Mouse (Mus musculus) adrenal gland, postnatal 25 days (tissue): Measurements from ENCODE around the gene Arpc5l. TPM values are rescaled to one million over a fixed set of nuclear protein-coding genes. Genes with fewer than 3 reads are reported as not detected.
"Not testable (repeated sequence)": the region's sequence is repeated elsewhere in the genome, so short reads cannot be mapped to it uniquely, and the experiment has no call there.

Experiments used
- DNase-seq: peaks from one replicate; pipeline ENCODE4 v3.0.0; 2021; ENCODE audit warnings: mixed read lengths
- total RNA-seq: library from RNA; stranded (reverse); gene quantifications from 2 replicates; pipeline ENCODE4 v1.2.3, GENCODE M21; 2021

Arpc5l gene
- total RNA-seq, 1 experiment from 2014 or later = 71.2 TPM

DNA sequence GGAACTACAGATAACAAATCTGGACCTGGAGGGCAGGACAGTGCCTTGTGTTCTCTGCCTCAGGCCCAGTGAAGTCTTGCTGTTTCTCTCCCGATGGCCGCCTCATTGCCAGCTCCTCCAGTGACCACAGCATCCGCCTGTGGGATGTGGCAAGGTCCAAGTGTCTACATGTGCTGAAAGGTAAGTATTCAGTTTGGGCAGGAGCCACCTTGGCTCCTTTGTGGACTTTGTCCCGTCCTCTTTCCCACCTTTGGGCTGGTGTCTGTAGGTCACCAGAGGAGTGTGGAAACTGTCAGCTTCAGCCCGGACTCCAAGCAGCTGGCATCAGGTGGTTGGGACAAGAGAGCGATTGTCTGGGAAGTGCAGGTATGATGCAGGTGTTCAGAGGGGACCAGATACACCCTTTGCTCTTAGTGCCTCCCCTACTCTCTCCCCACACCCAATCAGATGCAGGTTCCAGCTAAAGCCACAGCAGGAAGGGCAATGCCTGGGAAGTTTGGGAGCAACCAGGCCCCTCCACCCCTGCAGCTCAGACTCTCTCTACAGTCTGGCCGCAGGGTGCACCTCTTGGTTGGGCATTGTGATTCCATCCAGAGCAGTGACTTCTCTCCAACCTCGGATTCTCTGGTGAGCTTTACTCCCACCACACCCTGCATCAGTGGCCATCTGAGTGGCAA lies 5.1 kb upstream of the Arpc5l start:
- DNase-seq = no peak

DNA sequence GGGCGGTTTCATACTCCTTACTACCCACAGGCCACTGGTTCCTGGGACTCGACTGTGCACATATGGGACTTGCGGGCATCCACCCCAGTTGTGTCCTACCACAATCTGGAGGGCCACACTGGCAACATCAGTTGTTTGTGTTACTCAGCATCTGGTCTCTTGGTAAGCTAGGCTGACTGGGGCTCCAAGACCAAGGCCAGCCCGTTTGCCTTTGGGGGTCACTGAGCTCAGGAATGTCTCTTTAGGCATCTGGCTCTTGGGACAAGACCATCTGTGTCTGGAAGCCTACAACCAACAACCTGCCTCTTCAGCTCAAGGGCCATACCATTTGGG lies 4.6 kb upstream of the Arpc5l start:
- DNase-seq = no peak

DNA sequence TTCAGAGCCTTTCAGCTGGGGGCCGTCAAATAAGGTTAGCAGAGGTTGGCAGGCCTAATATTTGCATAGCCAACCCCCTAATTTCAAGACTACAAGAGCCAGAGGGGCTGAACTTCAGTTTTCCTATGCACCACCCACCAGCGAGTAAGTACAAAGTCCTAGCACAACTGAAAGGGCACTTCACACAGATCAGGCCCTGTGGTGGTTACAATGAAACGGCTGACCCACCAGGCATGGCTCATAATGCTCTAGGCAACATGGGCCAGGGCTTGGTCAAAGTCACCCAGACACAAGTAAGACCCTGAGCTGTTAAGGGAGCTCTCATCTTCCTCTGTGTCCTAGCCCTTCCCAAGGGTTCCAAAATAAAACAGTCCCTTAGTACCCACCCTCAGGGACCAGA lies 3.3 kb upstream of the Arpc5l start:
- DNase-seq = no peak

DNA sequence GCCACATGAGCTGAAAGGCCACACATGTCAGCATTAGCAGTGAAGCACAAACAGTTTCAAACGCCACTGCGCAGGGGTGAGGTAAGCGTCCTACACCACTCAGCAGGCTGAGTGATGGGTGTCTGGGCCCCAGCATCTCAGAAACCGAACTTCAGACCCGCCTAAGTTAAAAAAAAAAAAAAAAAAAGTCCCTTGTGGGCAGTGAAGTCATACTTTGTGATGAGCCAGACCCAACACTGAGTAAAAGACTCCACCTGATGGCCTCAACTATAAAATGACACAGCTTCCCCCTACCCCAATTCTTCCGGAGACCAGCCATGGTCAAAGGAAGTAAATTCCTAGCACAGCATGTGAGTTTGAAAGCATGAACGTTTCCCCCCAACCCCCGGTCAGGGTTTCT lies 2.0 kb upstream of the Arpc5l start:
- DNase-seq = no peak

DNA sequence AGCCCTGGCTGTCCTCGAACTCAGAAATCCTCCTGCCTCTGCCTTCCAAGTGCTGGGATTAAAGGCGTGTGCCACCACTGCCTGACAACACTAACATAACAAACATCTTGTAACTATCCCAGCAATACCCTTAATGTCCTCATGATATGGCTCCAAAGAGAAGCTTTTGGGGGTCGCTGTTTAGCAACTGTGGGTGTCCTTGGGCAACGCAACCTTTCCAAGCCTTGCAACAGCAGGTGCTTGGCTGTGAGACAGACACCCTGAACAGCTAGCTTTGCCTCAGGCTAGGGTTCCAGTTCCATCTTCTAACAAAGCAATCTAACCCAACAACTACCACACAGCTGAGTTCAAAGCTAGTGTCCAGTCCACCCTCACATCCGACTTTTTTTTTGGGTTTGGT lies 1.6 kb upstream of the Arpc5l start:
- no peak for DNase-seq

- DNase-seq = no peak
These were observed 776 bp upstream of the Arpc5l start for GRCm38 (mm10) chr2:39004372-39004771.

DNA sequence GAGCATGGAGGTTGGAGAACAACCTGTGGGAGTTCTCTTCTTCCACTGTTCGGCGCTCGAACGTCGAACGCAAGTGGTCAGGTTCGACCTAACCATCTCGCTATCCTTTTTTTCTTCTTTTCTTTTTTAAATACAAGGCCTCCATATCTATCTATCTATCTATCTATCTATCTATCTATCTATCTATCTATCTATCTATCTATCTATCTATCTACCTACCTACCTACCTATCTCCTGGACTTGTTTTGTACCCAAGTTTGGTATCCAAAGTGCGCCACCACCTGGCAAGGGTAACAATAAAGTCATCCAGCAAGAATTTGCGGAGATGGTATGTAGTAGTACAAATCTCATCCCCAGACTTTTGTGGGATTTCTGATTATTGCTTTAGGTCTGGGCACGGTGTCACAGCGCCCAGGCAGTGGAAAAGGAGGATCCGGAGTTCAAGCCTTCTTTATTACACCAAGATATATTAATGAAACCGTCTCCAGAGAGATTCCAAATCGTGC lies 479 bp downstream of the Arpc5l start, which contains the start of gene Rpl35:
Gene Rpl35 (minus strand): TSS at position 51 of the 506 bp plus-strand sequence.
- DNase-seq = peak; percentile 66

DNA sequence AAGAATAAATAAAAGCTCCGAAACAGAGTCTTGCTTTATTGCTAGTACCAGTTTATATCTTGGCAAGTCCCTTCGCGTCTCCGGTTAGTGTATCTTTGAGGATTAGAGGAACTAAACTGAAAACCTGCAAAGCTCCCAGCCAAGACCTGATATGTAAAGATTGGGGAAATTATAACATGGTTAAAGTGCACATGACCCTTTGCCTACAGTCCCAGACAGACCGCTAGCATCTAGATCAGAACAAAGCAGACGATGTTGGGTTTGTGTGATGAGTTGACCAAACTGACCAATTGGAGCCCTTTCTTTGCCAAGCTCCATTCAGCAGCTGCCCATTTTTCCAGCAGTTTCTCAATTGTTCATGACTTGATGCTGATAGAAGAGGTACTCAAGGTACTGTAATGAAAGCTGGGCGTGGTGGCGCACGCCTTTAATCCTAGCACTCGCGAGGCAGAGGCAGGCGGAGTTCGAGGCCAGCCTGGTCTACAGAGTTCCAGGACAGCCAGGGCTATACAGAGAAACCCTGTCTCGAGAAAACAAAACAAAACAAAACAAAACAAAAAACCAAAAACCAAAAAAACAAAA lies 1.1 kb downstream of the Arpc5l start:
- DNase-seq = no peak

DNA sequence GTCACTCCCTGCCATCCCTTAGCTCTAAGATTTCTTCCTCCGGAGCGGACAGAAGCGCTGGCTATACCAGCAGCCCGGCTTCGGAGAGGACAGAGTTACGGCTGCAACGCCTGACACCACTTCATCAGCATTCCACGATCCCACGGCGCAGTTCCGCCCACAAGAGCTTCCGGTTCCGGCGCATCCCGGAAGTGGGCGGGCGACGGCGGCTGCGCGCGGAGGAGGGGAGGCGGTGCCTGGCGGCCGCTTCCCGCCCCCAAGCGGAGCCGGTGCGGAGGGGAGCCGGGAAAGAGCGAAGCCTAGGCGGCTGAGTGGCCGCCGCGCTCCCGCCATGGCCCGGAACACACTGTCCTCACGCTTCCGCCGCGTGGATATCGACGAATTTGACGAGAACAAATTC lies 2.7 kb downstream of the Arpc5l start:
- peak; percentile 96 for DNase-seq

DNA sequence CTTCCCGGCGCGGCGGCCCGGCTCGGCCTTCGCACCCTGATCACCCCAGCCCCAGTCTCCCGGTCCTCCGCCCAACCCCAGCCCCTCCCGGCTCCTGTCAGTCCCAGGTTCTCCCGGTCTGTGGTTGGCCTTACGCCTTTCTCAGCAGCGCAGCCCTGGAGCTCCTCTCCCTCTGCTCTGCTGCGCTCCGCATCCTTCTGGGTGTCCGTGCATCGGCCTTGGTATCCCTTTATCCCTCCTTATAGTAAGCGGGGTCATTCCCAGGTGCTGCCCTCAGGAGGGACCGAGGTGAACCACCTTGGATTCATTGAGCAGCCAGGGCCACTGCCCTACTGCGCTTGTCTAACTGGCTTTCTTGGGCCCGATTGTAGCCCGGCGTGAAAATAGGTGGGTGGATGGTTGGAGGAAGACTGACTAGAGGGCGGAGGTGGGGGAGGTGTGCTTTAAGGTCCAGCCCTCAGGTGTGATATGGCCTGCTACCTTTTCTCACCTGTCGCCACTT lies 3.3 kb downstream of the Arpc5l start:
- DNase-seq = no peak

DNA sequence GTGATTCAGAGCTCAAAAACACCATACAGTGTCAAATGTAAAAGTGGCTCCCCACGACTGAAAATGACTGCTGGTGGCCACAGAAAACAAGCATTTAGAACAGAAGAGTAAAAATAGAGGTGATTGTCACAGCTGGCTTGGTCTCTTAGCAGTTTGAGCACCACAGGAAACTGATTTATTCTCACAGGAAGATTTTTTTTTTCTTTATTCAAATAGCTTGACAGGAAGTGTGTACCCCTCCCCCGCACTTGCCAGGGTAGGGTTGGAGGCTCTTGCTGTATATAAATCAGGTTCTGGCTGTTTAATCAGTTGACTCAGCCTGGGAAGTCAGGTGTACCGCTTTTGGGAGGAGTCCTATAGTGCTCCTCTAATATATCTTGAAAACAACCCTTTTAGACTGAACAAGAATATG lies 3.8 kb downstream of the Arpc5l start:
- no peak for DNase-seq

- not testable (repeated sequence) for DNase-seq
These were observed 5.0 kb downstream of the Arpc5l start for GRCm38 (mm10) chr2:39010144-39010543.

DNA sequence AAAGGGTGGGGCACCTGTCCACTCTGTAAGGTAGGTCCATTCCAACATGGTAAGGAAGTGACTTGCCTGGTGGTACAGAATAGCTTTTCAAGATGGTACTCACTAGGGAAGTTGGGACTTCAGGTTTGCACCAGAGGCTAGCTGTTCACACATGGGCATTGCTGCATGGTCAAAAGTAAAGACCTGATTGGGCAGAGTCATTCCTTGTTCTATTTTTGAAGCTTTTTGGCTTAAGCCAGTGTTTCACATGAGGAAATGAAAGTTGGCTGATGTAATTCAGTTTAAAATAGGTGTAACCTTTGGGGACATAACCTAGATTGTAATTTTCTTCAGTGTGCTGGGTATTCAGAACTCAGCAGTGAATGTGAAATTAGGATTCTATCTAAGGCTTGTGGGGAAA lies 6.1 kb downstream of the Arpc5l start:
- DNase-seq = no peak

GRCm38 (mm10) chr2:39011971-39012370 lies 6.8 kb downstream of the Arpc5l start:
- DNase-seq = no peak

DNA sequence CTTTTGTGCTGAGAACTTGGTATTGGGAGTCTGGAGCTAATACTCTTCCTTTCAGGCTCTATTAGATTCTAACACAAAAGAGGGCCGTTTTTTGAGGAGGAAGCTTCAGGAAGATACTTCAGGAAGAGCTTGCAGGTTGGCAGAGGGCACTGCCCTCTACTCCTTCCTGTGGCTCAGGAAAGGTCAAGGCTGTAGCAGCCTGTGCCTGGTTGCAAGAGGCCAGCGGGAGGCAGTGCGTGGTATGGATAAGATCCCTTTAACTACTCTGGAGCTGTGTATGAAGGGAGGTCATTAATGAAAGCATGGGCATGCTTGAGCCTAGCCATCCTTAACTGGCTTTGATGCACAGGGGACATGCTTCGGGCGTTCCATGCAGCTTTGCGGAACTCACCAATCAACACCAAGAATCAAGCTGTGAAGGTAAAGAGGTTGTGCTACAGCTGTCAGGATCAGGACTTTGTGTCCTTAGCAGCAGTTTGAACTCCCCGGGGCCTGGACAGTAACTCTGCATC lies 7.7 kb downstream of the Arpc5l start:
- no peak for DNase-seq

DNA sequence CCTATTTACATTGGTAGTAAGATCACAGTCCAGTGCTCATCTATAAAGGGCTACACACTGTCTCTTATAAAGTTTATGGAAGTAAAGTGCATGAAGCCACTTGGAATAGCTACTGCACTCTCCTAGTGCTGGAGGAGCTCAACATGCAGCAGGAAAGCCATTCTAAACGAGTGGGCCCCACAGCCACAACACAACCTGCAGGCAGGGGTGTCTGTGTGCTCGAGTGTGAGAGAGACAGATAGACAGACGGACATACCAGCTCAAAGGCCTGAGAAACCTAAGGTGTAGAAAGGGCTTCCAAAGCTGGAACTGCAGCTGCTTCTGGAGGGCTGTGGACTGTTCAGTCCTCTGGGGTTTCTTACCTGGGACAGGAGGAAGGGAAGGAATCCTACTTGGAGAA lies 11.4 kb downstream of the Arpc5l start:
- DNase-seq = no peak

DNA sequence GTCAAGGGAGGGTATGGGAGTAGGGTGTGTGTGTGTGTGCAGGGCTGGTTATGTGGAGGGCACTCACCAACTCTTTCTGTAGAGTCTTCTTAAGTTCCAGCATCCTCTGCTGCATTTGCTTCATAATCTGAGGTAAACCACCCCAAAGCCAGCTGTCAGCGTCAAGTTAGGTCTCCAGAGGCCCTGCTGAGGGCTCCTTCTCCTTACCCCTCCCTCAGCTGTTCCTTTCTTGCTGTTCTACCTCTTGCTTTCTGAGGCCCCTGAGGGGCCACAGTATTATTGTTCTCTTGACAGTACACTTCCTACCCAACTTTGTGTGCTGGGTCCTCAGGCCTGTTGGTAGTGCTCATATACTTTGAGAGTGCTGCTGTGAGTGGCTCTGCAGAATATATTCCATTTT lies 14.9 kb downstream of the Arpc5l start:
- no peak for DNase-seq

- no peak for DNase-seq
These were observed 26.5 kb downstream of the Arpc5l start for GRCm38 (mm10) chr2:39031611-39032010.

GRCm38 (mm10) chr2:39040215-39040614 lies 35.1 kb downstream of the Arpc5l start:
- DNase-seq = no peak

DNA sequence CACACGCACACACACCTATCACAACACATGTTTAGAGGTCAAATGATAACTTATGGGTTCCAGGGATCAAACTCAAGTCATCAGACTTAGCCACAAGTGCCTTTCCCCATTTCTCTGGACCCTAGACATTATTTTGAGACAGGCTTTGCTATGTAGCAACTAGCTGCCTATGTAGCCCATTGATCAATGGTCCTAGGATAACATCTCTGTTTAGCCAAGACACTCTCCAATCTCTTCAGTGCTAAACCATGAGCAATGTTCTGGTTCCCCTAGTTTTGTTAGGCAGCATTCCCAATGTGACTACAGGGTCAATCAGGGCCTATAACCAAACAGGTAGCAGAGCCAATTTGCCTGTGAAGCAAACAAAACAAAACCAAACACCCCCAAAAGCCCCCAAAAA lies 43.4 kb downstream of the Arpc5l start:
- no peak for DNase-seq

- no peak for DNase-seq
These were observed 59.7 kb downstream of the Arpc5l start for GRCm38 (mm10) chr2:39064687-39065399.
